Mouse (Mus musculus) liver, adult (tissue): ENCODE results near the gene Bglap3.
"Not testable (repeated sequence)": the region's sequence is repeated elsewhere in the genome, so short reads cannot be mapped to it uniquely, and the experiment has no call there.

Experiments used
- GATA4 ChIP-seq: IDR thresholded peaks from 2 replicates; pipeline ENCODE4 v1.6.1; 2014; ENCODE audit warnings: mild to moderate bottlenecking, low read length; ENCODE audit not compliant: insufficient replicate concordance

Bglap3 gene

DNA sequence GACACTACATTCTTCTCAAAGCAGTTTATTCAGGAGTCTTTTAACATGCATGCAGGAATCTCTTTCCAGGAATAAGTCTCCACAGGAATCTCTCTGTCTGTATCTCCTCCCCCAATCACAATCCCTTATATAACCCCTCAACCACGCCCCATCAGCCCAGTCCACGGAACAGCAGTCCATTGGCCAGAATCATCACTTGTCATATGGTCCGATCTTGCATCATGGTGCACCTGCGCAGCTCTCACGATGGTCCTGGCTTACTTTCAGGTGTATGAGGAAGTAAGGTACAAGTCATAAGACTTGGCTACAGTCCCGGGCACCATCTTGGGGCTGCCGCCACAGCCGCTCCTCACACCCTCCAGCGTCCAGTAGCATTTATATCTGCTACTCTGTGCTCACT lies at the start of gene Bglap3:
Gene Bglap3, minus strand, starts transcription at position 101 of the 400 bp plus-strand sequence.
- TF ChIP-seq GATA4: not testable (repeated sequence)

DNA sequence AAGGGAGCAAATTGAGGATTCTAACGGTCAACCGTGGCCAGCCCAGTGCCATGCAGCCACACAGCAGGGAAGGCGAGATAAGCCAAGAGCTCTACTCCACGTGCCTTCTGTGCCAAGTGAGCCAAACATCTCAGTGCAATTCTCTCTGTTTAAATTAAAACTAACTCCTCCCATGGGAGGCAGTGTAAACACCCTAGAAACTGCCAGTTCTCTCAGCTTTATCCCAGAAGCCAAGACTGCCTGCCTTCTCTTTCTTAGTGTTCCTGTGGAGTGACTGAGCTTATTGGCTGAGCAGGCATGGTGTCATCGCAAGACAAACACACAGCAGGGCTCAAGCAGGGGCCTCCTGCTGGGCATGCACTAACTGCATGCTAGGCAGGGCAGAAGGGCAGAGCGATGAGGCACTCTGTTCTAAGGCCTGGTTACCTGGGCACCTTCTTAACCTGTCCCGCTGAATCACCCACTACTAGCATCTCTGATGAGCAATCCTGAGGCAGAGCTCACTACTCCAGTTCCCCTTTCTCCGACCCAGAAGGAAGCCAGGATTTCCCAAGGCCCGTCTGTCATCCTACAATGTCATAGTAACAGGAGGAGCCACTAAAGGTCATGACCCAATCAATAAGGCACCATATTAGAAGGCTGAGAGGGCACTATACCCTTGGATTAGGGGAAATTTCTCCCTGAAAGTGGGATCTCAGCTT lies 49.6 kb upstream of the Bglap3 start:
- peak; percentile 70; the same call in 1 of the 2 replicates for TF ChIP-seq GATA4

DNA sequence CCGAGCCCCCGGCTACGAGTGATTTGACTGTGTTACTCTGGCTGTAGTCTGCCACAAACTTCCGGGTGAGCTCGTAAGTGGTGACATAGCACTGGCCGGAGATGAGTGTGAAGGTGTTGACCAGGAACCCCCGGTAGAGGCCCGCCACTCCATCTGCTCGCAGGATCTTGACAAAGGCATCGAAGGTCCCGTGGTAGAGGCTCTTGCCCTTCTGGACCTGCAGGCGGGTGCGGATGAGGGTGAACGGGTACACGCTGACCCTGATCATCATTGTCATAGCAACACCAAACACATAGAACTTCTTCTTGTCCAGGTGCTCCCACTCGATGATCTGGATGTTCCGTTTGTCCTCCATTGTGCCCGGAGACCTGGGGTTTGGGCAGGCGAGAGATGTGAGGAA lies 48.2 kb upstream of the Bglap3 start:
- no peak for TF ChIP-seq GATA4

DNA sequence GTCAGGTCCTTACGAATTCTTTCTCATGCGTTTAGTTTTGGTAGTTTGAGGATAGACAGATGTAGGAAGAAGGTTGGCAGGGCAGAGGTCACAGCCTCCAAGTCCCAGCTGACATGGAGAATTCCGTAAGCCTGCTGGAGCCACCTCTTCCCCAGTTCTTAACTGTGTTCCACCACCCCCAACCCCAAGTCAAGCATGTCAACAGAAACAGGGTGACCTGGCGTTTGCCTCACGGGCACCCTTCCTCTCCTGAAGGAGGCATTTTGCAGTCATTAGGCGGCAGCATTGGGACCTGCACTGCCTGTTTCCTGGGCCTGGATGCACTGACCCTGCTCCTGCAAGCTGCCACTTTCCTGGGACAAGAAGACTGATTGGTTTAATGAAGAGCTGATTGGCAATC lies 45.5 kb upstream of the Bglap3 start:
- TF ChIP-seq GATA4: no peak

DNA sequence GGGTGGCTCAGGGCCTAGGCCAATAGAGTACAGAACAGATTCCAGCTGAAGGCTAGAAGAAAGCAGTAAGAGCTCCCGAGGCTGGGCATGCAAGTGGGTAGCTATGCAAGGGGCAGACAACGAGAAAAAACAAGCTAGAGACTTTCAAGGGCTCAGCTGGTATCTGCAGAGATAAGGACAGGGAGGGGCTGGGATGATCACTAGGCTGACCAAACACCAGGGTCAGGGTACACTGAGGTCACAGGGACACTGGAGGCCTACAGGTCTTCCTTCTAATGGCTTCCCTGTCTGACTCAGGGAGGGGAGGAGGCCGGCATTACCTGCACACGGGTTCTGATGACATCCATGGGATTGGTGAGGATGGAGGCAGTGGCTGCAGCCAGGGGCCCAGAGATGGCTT lies 43.1 kb upstream of the Bglap3 start:
- TF ChIP-seq GATA4: peak; percentile 82; the same call in 1 of the 2 replicates

DNA sequence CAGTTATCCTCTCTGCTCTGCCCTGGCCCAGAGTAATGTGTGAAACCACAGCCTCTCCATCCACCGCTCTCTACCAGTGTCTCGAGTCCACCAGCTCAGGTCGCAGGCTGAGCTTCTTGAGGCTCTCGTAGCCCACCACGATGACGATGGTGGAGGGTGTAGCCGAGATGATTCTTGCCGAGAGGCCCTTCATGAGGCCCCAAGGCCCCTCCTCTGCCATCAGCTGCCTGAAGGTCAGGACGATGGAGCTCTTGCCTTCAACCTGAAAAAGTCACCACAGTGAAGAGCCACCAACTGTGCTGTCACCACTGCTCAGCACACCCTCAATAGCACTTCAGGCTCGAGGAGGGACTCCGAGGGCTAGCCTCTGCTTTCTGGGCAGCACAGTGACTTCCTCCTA lies 40.1 kb upstream of the Bglap3 start:
- no peak for TF ChIP-seq GATA4

DNA sequence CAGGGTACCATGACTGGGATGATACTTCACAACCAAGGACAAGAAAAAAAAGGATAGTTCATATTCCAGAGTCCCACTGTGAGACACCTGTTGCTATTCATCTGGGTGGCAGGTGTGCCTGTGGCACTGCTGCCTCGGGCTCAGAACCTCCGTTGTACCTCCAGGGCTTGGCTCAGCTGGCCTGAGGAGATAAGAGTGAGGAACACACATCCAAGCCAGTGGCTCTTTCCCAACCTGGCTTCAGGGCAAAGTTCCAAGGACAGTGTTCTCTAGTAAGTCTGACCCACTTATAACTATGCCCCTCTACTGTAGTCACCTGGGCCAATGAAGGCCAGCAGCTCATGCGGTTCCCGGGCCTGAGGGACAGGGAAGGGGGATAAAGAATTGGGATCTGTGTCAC lies 39.1 kb upstream of the Bglap3 start:
- TF ChIP-seq GATA4: peak; percentile 96; the same call in 1 of the 2 replicates

DNA sequence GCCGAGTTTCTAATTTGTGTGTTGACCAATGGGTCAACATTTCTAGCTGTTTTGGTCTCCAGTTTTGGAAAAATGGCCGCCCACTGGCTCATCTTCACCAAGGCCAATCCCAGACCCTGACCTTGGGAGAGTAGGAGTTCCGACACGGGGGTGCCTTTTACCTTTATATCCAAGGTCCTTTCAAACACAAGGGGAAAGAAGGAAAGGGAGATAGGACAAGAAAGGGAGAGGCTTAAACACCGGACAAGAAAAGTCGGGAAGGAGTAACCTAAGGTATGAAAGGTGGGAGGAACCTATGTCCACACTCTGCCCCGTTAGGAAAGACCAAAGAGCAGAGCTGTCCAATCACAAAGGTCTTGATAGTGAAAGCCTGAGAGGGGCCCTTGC lies 38.1 kb upstream of the Bglap3 start:
- TF ChIP-seq GATA4: no peak

DNA sequence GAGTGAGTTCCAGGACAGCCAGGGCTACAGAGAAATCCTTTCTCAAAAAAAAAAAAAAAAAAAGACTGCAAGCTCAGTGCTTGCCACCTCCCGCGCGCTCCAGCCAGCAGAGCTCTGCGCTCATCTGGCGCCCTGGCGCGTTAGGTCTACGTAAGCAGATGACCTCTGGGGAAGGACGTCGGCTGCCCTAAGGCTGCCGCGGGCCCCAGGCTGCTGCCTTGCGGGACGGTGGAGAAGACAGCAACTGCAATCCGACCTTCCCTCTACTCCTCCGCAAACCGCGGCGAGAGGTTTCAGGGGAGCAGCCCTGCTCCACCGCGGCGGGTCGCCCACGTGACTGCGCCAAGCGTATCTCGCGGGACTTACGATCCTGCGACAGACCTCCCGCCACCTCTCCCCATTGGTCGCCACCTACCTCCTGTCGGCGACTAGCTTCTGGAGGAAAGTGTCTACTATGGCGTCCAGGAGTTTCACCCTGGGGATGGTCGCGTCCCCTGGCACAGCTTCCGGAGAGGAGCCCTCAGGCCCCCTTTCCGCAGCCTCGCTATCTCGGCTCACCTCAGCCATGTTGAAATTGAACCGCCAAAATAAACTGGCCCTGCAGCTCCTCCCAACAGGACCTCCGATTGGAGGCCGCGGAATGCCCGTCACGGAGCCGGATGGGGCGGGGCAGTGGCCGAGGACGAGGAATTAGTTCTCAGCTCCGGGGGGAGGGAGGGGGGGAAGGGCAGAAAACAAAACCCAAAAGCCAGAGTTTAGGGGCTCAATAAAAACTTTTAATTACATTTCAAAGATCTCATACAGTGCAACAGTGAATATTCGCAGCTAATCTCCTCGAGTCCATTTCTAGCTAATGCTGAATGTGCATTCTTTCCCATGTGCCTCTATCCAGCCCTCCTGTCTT lies 37.5 kb upstream of the Bglap3 start, which contains the start of gene Pmf1:
Gene Pmf1, minus strand, starts transcription at position 591 of the 904 bp plus-strand sequence.
- peak; percentile 20; the same call in 1 of the 2 replicates for TF ChIP-seq GATA4

DNA sequence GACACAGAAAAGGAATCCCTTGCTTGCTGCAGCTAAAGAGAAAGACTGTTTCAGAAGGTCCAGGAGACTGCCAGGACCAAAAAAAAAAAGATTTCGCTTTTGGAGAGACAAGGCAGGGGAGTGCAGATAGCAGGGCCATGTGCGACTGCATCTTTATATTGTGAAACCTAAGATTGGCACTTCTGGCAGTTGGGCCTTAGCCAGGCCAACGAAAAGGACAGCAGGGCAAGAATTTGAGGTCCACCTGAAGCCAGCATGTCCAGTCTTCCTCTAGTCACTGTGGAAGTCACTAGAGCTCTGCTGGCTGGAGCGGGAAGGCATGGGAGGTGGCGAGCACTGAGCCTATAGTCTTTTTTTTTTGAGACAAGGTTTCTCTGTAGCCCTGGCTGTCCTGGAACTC lies 36.4 kb upstream of the Bglap3 start:
- TF ChIP-seq GATA4: no peak

DNA sequence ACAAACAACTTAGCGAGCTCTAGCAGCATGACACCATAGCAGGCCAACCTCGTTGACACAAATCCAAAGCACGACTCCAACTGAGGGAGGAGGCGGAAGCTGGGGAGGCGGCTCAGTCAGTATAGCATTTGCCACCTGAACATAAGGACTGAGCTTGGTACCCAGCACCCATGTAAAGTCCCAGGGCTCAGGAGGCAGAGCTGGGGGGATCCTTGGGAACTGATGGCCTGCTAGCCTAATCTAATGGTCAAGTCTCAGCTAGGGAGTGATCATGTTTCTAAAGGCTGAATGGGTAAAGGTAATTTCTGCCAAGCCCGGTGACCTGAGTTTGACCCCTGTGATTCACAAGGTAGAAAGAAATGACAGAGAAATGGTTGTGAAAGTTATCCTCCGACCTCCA lies 35.0 kb upstream of the Bglap3 start:
- TF ChIP-seq GATA4: no peak

DNA sequence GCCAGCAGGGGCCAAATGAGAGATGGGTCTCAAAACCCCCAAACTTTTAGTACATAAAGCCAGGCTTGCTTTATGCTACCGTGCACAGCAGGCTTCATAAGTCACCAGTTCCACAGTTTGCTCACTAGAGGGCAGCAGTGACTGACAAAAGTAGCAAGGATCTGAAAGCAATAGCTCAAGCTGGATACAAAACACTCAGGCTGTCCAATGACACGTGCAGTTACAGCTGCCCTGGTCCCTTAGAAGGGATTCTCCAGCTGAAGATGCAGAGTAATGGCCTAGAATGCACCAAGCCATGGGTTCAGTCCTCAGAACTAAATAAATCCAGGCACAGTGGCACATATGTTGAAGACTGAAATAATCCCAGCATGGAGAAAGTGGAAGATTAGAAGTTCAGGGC lies 34.5 kb upstream of the Bglap3 start:
- TF ChIP-seq GATA4: no peak

DNA sequence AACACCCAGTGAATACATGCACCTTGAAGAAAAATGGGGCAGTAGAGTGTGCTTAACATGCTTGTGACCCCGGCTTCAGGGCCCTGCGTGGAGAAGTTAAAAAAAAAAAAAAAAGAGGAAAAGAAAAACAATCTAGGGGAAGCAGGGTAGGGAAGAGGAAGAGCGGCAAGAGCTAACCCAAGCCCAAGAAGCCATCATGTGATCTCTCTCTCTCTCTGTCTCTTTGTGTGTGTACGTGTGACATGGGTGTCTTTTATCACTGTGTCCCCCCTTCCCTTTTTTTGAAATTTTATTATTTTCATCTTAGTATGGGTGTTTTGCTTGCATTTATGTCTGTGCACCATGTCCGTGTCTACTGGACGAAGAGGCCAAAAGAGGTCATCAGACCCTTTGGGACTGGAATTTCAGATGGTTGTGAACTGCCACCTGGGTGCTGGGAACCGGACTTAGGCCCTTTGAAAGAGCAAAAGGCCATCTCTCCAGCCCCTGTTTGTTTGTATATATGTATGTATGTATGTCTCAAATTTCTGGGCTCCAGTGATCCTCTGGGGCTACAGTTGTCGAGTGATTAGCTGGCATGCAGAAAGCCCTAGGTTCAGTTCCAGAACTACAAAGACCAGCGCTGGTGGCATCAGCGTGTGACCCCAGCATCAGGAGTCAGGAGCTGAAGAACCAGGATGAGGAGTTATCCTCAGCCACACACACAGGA lies 31.1 kb upstream of the Bglap3 start:
- TF ChIP-seq GATA4: no peak

DNA sequence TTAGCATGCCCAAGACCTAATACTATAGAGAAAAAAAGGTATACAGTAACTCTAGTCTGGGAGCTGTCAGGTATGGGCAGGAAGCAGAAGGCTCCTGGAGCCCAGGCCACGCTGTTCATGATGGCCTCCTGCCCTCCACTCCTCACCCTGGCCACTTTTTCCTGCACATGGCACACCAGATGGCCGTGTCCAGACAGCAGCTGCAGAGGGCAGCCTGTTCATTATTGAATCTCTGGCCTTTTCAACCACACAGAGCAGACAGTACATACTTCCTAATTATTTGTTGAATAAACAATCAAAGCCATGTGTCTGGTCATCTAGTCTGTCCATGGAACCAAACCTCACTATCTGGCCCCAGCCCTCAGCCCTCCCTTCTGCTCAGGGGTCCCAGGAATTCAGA lies 26.1 kb upstream of the Bglap3 start:
- TF ChIP-seq GATA4: no peak

DNA sequence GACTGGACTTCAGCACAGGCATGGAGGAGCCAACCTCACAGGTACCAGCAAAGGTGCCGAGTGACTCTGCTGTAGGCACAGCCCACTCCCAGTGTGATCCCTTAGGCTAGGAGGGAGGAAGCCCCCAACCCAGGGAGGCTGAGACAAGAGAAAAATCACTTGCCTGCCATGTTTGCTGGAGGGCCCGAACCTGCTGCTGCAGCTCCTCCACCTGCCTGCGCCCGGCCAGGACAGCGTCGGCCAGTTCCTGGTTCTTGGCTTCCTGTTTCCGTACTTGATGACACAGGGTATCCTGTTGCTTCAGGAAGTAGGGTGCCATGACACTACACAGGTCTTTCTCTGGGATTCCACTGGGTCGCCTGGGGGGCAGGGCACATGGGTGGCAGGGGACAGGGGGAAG lies 23.2 kb upstream of the Bglap3 start:
- no peak for TF ChIP-seq GATA4
